Mouse (Mus musculus) heart, postnatal 0 days (tissue): ENCODE measurements around the gene Rhcg.

Experiments used
- CTCF ChIP-seq: IDR thresholded peaks from 2 replicates; pipeline ENCODE4 v1.5.1; 2016; ENCODE audit warnings: antibody characterized with exemption, control low read depth, low read depth
- EP300 ChIP-seq: IDR thresholded peaks from 2 replicates; pipeline ENCODE4 v1.6.1; 2016; ENCODE audit warnings: antibody characterized with exemption, low read depth

- TF ChIP-seq CTCF (0 out of 2 replicates have a peak, but pooled peaks have one; percentile 16), EP300 (no peak)
Measured at GRCm38 (mm10) chr7:79558698-79559097, 58.8 kb downstream of the Rhcg start.
